23 mouse cellular contexts compared by ENCODE assay signal in the genomic region with DNA sequence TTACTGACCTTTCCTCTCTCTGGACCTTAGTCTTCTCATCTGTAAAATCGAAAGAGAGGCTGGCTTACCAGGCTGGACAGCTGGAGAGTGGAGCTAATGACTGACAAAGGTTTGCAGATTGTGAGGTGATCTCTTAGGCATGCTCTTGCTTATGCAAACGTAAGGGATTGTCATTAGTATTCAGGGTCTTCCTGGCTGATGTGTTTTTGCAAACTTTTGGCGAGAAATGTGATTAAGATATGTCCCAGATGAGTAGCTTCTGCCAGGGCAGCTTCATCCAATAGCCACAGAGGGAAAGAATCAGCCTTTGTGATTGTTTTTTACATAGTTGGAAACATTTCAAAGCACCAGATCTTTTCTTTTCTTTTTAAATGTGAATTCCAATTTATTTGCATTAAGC.
DNase-seq lines count a peak whose midpoint lies in the region; ATAC-seq and TF ChIP-seq lines count a peak whose summit lies in the region.
"Had no signal": no experiment of that assay in that cellular context is flagged by ENCODE, and none has a peak within 500 bp of the region (broad histone marks: within the 10 kb centered on the region; RNA-seq: fewer than 3 reads in every experiment).

No protein-coding gene starts in this region.

- H3K9ac ChIP-seq in embryonic facial prominence, embryonic 14.5 days (ENCODE audit: low read depth, low read length) = no peak overlapping the region
- H3K9ac ChIP-seq in heart, embryonic 12.5 days = no peak overlapping the region
- no peak overlapping the region for H3K9ac ChIP-seq in lung, embryonic 16.5 days (ENCODE audit: low read length)
- H3K9ac ChIP-seq in lung, postnatal 0 days (replicated peaks; ENCODE audit: low read depth) = no peak overlapping the region
- H3K9ac ChIP-seq: embryonic facial prominence, embryonic 13.5 days; forebrain, postnatal 0 days; hindbrain, embryonic 12.5 days; hindbrain, embryonic 15.5 days had no signal

- peak; percentile 82 for DNase-seq in embryonic facial prominence, embryonic 14.5 days (ENCODE audit: low spot score)
- DNase-seq in embryonic facial prominence, embryonic 10.5 days (ENCODE audit: low spot score) = no peak
- peak; percentile 63 for DNase-seq in heart, adult 11 months
- no peak for DNase-seq in lung, postnatal 0 days (ENCODE audit: low spot score)
- DNase-seq in NIH3T3 (ENCODE audit: low read depth) = peak; percentile 34
- DNase-seq in T-cell, adult 2 months (ENCODE audit: low spot score) = no peak
- DNase-seq: adrenal gland, adult 2 months; adrenal gland, postnatal 14 days; cerebellum, adult 11 months; cerebellum, adult 2 months; cerebellum, adult 9-11 months; cerebellum, postnatal 25 days; forebrain, postnatal 0 days; gastrocnemius, postnatal 10 days; heart, adult 2 months had no signal

- TF ChIP-seq CTCF in lung, postnatal 0 days (IDR thresholded peaks at IDR 0.05) = no peak

- no peak overlapping the region for H3K4me3 ChIP-seq in embryonic facial prominence, embryonic 14.5 days (ENCODE audit: low read depth, low read length)
- no peak overlapping the region for H3K4me3 ChIP-seq in embryonic facial prominence, embryonic 10.5 days
- no peak overlapping the region for H3K4me3 ChIP-seq in heart, embryonic 12.5 days
- no peak overlapping the region for H3K4me3 ChIP-seq in lung, embryonic 16.5 days (ENCODE audit: low read length)
- no peak overlapping the region for H3K4me3 ChIP-seq in lung, postnatal 0 days (ENCODE audit: low read depth, low read length)
- H3K4me3 ChIP-seq: embryonic facial prominence, embryonic 13.5 days; heart, adult 2 months; heart, embryonic 10.5 days; hindbrain, embryonic 12.5 days; hindbrain, embryonic 15.5 days had no signal

- no peaks in the 10 kb centered on the region for H3K36me3 ChIP-seq in embryonic facial prominence, embryonic 14.5 days (ENCODE audit: control insufficient read depth, insufficient read depth, low read length)
- no peaks in the 10 kb centered on the region for H3K36me3 ChIP-seq in embryonic facial prominence, embryonic 10.5 days (replicated peaks)
- H3K36me3 ChIP-seq in heart, embryonic 12.5 days = no peaks in the 10 kb centered on the region
- H3K36me3 ChIP-seq in lung, embryonic 16.5 days (ENCODE audit: control insufficient read depth, insufficient read depth, low read length) = no peaks in the 10 kb centered on the region
- H3K36me3 ChIP-seq in lung, postnatal 0 days (ENCODE audit: insufficient read depth, low read length) = no peaks in the 10 kb centered on the region
- H3K36me3 ChIP-seq: embryonic facial prominence, embryonic 13.5 days; heart, embryonic 10.5 days; hindbrain, embryonic 12.5 days; hindbrain, embryonic 15.5 days had no signal

- H3K27ac ChIP-seq in embryonic facial prominence, embryonic 14.5 days (replicated peaks; ENCODE audit: low read depth, low read length) = no peak overlapping the region
- no peak overlapping the region for H3K27ac ChIP-seq in embryonic facial prominence, embryonic 10.5 days (replicated peaks)
- H3K27ac ChIP-seq in heart, embryonic 12.5 days (ENCODE audit: poor library complexity, severe bottlenecking) = no peak overlapping the region
- no peak overlapping the region for H3K27ac ChIP-seq in lung, embryonic 16.5 days (ENCODE audit: low read length)
- no peak overlapping the region for H3K27ac ChIP-seq in lung, postnatal 0 days (ENCODE audit: low read length)
- H3K27ac ChIP-seq: embryonic facial prominence, embryonic 13.5 days; heart, adult 2 months; heart, embryonic 10.5 days; hindbrain, embryonic 12.5 days; hindbrain, embryonic 15.5 days had no signal

- peaks cover 6% of the 10 kb centered on the region; the same call in 1 of the 2 replicates for H3K4me1 ChIP-seq in embryonic facial prominence, embryonic 14.5 days (ENCODE audit: control insufficient read depth, insufficient read depth, low read length)
- H3K4me1 ChIP-seq in embryonic facial prominence, embryonic 10.5 days = no peaks in the 10 kb centered on the region
- peaks cover 13% of the 10 kb centered on the region; the same call in 1 of the 2 replicates for H3K4me1 ChIP-seq in heart, embryonic 12.5 days (replicated peaks)
- H3K4me1 ChIP-seq in lung, embryonic 16.5 days (replicated peaks; ENCODE audit: control insufficient read depth, insufficient read depth, low read length) = no peaks in the 10 kb centered on the region
- H3K4me1 ChIP-seq in lung, postnatal 0 days (ENCODE audit: insufficient read depth, low read depth, low read length) = no peaks in the 10 kb centered on the region
- H3K4me1 ChIP-seq: hindbrain, embryonic 12.5 days; hindbrain, embryonic 15.5 days had no signal

- ATAC-seq in embryonic facial prominence, embryonic 14.5 days (ENCODE audit: low read depth) = 0 out of 2 replicates have a peak, but pooled peaks have one; percentile 15
- ATAC-seq in heart, embryonic 12.5 days (ENCODE audit: insufficient number of reproducible peaks, low FRiP score) = no peak
- ATAC-seq in lung, embryonic 16.5 days (ENCODE audit: low read depth) = peak; percentile 34
- ATAC-seq in lung, postnatal 0 days = no peak
- ATAC-seq: forebrain, embryonic 14.5 days; forebrain, postnatal 0 days; Patski had no signal

- H3K4me2 ChIP-seq in embryonic facial prominence, embryonic 14.5 days (ENCODE audit: low read depth, low read length) = no peak overlapping the region
- H3K4me2 ChIP-seq in heart, embryonic 12.5 days = no peak overlapping the region
- H3K4me2 ChIP-seq in lung, embryonic 16.5 days (ENCODE audit: low read depth, low read length) = no peak overlapping the region
- H3K4me2 ChIP-seq in lung, postnatal 0 days (replicated peaks; ENCODE audit: low read depth, low read length) = no peak overlapping the region
- H3K4me2 ChIP-seq: embryonic facial prominence, embryonic 13.5 days; hindbrain, embryonic 12.5 days; hindbrain, embryonic 15.5 days had no signal

- no peaks in the 10 kb centered on the region for H3K9me3 ChIP-seq in embryonic facial prominence, embryonic 14.5 days (ENCODE audit: control insufficient read depth, low read length)
- no peaks in the 10 kb centered on the region for H3K9me3 ChIP-seq in embryonic facial prominence, embryonic 10.5 days
- no peaks in the 10 kb centered on the region for H3K9me3 ChIP-seq in heart, embryonic 12.5 days (replicated peaks)
- no peaks in the 10 kb centered on the region for H3K9me3 ChIP-seq in lung, embryonic 16.5 days (ENCODE audit: control insufficient read depth, low read length)
- H3K9me3 ChIP-seq in lung, postnatal 0 days (ENCODE audit: low read length) = no peaks in the 10 kb centered on the region
- H3K9me3 ChIP-seq: embryonic facial prominence, embryonic 13.5 days; heart, embryonic 10.5 days; hindbrain, embryonic 12.5 days; hindbrain, embryonic 15.5 days had no signal

- H3K27me3 ChIP-seq in embryonic facial prominence, embryonic 14.5 days (replicated peaks; ENCODE audit: control insufficient read depth, insufficient read depth, low read length) = no peaks in the 10 kb centered on the region
- no peaks in the 10 kb centered on the region for H3K27me3 ChIP-seq in embryonic facial prominence, embryonic 10.5 days (replicated peaks; ENCODE audit: low read depth, poor library complexity, severe bottlenecking)
- no peaks in the 10 kb centered on the region for H3K27me3 ChIP-seq in heart, embryonic 12.5 days (replicated peaks)
- no peaks in the 10 kb centered on the region for H3K27me3 ChIP-seq in lung, embryonic 16.5 days (ENCODE audit: control insufficient read depth, insufficient read depth, low read depth, low read length)
- no peaks in the 10 kb centered on the region for H3K27me3 ChIP-seq in lung, postnatal 0 days (replicated peaks; ENCODE audit: insufficient read depth, low read length)
- H3K27me3 ChIP-seq: embryonic facial prominence, embryonic 13.5 days; hindbrain, embryonic 12.5 days; hindbrain, embryonic 15.5 days; Patski had no signal

- 36% methylated on average over 3 of the region's 3 CpGs for WGBS in embryonic facial prominence, embryonic 14.5 days
- 60% methylated on average over 3 of the region's 3 CpGs for WGBS in embryonic facial prominence, embryonic 10.5 days
- 56% methylated on average over 3 of the region's 3 CpGs for WGBS in heart, embryonic 12.5 days
- 33% methylated on average over 3 of the region's 3 CpGs for WGBS in lung, embryonic 16.5 days
- 43% methylated on average over 3 of the region's 3 CpGs for WGBS in lung, postnatal 0 days

- TF ChIP-seq EP300 in lung, postnatal 0 days (IDR thresholded peaks at IDR 0.05) = no peak

Comparison
In these comparisons a context has a peak if more than half of its experiments do, and no peak if none do; other contexts are left out.
1. ATAC-seq: peak in embryonic facial prominence, embryonic 14.5 days (single experiment) and lung, embryonic 16.5 days (single experiment); none in heart, embryonic 12.5 days (single experiment) and lung, postnatal 0 days (single experiment).
2. DNase-seq: peak in embryonic facial prominence, embryonic 14.5 days (single experiment), heart, adult 11 months (single experiment) and NIH3T3 (single experiment); none in embryonic facial prominence, embryonic 10.5 days (single experiment), lung, postnatal 0 days (single experiment) and T-cell, adult 2 months (single experiment).